Mouse (Mus musculus) kidney, adult 8-10 months (tissue): Measurements from ENCODE around the gene Trpm3.

Source experiments
- DNase-seq, 2 experiments: peaks; one replicate each; pipeline ENCODE4 v3.0.0; 2022

The Trpm3 gene

GRCm38 (mm10) chr19:22656466-22657215 lies 517.8 kb downstream of the Trpm3 start:
- DNase-seq = no peak

DNA sequence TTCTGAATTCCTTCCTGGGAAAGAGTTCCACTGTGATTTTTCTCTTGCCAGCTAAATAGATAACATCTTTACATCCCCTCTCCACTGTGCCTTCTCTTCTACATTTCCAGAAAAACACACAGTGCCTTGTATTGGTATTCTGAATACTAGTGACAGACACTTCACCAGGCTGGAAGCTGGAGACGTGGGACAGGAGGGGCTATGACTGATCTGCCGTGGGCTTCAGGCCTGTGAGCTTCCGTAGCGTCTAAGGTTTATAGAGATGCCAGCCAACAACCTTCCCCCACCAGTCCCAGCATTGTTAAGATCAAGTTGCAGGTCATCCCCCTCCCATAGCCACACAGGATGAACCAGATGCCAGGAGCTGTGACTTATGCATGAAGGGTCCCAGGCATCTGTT lies 518.4 kb downstream of the Trpm3 start:
- DNase-seq = no peak

DNA sequence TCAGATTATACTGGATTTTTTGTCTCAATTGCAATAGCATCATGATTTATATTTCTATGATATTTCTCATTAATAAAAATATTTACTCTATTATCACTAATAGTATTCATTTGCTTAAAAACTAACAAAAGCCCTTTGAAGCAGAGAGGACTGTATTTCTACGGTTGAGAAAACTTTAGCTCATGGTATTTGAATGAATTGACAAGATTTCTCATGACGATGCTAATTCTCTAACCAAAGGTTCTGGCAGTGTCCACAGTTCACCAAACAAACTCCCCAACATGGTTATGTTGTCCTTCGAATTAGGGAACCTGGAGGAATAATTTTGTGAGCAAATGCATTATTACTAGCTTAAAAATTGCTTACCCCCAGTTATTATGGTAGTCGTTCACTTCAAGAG lies 526.6 kb downstream of the Trpm3 start:
- DNase-seq = no peak

GRCm38 (mm10) chr19:22670222-22670621 lies 531.4 kb downstream of the Trpm3 start:
- no peak for DNase-seq

GRCm38 (mm10) chr19:22672892-22673291 lies 534.0 kb downstream of the Trpm3 start:
- DNase-seq = no peak

- no peak for DNase-seq
Observed at GRCm38 (mm10) chr19:22676206-22676605, 537.4 kb downstream of the Trpm3 start.

- DNase-seq = no peak
Observed at GRCm38 (mm10) chr19:22682238-22682637, 543.4 kb downstream of the Trpm3 start.

DNA sequence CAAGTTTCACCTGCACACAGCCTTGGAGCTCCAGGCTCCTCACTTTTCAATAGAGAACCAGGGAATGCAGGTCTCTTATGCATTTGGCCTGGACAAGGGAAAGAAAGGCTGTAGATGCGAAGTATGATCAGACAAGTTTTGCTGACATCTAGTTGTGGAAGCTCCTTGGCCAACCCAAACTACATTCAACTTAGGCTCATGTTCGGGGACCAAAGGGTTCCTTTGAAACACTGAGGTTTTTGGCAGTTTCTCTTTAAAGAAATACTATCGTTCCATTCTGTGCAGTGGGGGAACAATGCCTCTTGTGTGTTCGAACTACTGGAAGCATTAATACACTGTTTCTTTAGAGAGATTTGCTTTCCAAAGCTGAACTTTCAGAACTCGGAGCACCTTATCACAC lies 553.1 kb downstream of the Trpm3 start:
- DNase-seq = no peak

DNA sequence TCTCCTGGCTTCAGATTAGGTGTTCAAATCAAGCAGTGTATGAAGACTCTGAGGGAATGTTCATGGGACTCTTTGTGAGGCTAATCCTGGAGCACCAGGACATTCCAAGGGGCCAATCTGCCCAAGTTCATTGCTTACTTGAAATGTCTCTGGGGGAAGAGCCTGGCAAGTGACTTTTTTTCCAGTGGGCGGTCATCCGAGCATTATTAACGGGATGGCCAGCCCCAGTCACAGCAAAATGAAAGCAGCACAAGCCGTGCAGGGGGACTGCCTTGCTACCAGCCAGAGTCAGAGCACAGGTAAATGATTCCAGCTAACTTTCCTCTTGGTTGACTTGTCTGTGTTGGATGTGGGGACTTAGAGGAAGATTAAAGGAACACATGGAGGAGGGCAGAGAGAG lies 553.7 kb downstream of the Trpm3 start:
- no peak for DNase-seq

- no peak for DNase-seq
Observed at GRCm38 (mm10) chr19:22692956-22693355, 554.1 kb downstream of the Trpm3 start.

DNA sequence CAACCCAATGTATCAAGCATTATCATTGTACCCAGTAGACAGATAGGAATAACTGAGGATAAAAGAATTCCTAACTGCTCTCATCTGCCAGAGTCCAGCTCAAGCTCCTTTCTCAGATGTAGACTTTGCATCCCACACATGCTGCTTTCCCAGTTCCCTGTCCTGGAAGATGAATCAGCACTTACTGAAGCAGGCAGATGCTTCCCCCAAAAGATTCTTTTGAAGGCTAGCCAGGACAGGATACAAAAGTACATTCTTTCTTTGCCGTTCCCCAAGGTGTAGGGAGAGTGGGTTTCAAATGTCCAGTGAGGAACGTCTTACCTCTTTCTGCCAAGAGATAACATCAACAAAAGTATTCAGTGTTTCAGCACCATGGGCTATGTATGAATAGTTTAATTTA lies 556.6 kb downstream of the Trpm3 start:
- DNase-seq = no peak

DNA sequence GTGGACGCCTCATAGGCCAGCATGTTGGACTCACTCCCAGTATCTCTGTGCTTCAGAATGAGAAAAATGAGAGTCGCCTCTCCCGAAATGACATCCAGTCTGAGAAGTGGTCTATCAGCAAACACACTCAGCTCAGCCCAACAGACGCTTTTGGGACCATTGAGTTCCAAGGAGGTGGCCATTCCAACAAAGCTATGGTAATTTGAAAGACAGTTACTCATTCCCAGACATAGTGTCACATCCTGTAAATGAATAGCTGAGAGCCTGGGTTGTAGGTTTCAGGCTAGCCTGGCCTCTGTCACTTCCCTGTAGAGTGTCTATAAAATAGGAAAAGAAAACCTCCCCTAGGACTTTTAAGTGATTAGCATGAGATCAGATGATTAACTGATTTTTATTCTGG lies 559.9 kb downstream of the Trpm3 start:
- peak in 1 of 2 experiments; percentile 17 for DNase-seq

DNA sequence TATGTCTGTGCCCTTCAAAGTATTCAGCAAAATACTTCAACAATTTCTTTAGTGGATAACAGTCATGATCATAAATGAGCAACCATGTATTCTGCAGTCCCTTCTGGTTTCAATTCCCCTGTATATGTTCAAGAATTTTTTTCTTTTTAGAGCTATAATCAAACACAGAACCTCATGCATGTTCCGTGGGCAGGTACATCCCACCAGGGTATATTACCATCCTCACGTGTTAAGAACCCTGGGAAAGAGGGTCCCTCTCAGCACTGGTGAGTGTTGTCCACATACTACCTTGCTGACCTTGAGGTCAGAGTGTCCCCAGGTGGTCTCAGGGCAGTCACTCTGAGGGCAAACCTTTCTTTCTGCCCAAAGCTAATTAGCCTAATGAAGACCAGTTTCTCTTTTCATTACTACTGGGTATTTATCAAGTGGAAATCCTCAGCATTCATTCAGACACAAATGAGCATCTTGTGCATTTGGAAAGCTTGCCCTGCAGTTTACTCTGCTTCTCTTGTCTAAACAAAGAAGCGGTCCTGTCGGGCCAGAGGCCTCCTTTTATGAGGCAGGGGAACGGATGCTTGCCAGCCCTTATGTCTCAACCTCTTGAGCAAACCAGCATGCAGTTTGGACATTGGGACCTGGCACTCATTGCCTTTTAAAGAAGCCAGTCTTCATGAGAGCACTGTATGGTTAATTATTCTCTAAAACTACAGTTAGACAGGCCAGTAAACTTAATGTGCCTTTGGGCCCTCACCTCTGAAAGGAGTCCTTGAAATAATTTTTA lies 562.2 kb downstream of the Trpm3 start:
- DNase-seq = peak; percentile 74 to 85

DNA sequence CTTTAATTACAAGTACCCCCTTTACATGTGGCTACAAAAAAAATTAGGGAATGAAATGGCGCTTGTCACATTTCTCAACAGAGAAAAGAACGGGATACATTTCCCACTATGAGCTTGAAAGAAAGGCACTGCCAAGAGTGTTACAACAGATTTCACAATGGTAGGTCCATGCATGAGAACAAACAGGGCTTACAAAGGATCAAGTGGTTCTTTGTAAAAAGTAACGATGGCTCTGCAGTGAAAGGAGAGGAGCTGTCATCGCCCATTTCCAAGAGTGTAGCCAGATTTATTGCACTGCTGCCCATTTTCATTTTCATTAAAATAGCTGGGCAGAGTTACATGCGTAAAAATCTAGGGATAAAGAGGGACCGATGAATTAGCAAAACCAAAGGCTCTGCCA lies 565.0 kb downstream of the Trpm3 start:
- DNase-seq = no peak

GRCm38 (mm10) chr19:22705414-22705813 lies 566.6 kb downstream of the Trpm3 start:
- no peak for DNase-seq

DNA sequence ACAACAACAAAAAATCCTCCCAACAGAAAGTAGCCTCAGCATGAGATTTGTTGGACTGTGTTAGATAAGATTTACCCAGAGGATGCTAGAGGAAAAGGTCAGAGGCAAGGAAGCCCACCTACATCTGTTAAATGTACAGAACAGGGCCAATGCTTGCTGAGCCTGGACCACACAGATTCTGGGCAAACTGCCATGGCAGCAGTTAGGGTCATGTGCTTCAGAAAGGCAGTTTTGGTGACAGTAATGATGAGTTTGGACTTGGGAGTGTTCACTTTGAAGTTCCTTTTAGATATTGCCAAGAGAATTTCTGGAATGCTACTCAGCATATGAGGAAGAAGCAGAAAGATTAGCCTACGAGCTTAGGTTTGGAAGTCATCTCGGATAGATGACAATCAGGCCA lies 580.2 kb downstream of the Trpm3 start:
- no peak for DNase-seq

DNA sequence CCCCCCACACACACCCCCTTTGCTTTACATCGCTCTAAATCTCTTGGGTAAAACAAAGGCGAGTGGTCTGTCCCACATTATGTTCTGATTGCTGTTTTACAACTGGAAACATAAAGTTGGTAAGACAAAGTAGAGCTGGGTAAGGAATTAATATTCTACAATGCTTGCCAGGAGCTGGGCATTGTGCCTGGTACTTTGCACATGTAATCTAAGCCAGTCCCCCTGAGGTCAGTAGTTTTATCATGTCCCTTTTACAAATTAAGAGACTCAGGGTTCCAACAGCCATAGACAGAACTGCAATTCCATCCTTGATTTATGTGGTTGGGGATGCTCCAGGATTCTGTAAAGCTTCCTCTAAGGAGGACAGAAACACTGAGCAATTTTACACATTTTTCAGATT lies 591.0 kb downstream of the Trpm3 start:
- peak in 1 of 2 experiments; percentile 12 for DNase-seq

DNA sequence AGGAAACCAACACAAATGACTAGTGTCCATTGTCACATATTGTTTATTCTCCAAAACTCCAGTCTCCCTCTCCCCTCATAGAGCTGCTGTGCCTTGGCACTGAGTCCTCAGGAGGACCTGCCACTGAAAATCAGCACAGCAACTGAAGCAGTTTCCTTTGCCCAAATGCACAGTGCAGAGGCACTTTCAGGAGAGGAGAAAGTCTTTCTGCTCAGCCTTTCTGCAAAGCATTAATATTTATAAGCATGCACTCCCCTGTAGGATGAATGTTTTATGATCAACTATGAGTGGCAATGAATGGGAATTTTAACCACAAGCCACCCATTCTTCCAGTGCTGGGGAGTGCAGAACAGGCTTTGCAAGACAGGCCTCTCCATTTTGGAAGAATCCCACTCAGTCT lies 592.1 kb downstream of the Trpm3 start:
- DNase-seq = no peak

DNA sequence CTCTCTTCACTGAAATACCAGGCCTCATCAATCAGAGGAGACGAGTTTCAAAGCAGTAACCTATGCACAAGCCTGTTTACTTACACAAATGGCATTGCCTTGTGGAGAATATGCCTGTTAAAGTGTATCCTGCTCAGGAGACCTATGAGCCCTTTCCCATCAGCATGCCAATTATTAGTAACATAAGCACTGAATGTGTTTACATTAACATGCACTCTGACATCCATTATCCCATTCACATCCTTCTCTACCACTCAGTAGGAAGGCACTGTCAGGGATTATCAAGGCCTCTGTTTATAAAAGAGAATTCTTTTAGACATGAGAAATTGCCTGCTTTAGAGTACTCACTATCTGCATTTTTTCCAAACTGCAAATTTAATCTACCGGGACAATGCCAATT lies 598.0 kb downstream of the Trpm3 start:
- no peak for DNase-seq

- DNase-seq = no peak
Observed at GRCm38 (mm10) chr19:22739240-22739639, 600.4 kb downstream of the Trpm3 start.

DNA sequence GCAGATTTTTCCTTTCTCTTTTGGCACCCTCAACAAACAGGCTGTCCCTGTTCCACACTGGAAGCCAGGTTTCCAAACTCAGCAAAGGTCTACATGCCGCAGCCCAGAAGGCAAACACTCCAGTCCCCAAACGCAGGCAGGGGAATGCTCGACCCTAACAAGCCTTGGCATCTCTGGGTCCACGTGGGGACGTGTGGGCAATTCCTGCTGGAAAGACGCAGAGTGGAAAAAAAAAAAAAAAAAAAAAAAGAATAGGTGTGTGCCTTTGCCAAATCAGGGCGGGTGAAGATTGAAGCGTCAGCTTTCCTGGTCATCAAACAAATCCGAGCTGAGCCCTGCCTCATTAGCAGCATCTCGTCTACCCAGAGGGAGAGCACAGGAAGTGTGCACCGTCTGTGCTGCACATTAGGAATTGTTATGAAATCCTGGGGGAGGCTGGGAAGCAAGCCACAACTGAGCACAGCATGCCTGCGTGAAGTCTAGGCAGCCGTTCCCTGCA lies 614.5 kb downstream of the Trpm3 start:
- DNase-seq = no peak

DNA sequence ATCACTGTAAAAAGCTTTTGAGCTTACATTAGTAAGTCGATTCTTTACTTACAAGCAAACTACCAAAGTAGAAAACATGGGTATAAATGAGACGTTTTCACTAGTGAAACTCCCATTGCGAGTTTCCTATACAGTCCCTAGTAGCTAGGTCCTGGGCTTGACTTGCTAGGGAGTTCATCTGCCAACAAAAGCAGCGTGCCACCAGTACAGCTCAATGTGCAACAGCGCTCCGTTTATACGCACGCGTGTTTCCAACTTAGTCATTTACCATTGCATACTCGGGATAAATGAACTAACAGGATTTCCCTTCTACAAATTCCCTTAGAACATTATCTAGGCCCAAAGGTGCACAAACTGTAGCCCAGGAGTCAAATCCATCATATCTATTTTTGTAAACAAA lies 615.2 kb downstream of the Trpm3 start:
- DNase-seq = no peak

GRCm38 (mm10) chr19:22754498-22754897 lies 615.7 kb downstream of the Trpm3 start:
- no peak for DNase-seq

DNA sequence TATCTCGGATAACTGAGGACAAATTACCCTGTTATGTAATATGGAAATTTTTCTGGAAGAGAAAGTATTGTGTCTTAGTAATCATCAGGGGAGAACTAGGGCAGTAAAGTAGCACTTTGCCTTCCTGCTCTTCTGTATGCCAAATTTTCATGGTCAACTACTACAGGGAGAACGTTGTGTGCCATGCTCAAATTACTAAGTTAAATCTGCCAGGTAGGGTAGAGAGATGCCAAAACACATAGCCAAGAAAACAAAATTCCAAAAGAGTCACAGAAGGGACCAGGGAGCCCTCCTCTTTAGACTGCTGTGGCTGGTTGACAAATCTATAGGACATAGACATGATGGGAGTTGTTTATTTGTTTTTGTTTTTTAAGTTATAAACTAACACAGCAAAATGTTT lies 619.6 kb downstream of the Trpm3 start:
- no peak for DNase-seq
